Mouse (Mus musculus) cerebellum, postnatal 4 days (tissue): Measurements from ENCODE around the gene Mmp10.

Source experiments
- DNase-seq, 2 experiments: peaks; one replicate each; pipeline ENCODE4 v3.0.0; 2022; ENCODE audit warnings: low spot score in 2 of 2, mixed read lengths in 1 of 2

Gene Mmp10

DNA sequence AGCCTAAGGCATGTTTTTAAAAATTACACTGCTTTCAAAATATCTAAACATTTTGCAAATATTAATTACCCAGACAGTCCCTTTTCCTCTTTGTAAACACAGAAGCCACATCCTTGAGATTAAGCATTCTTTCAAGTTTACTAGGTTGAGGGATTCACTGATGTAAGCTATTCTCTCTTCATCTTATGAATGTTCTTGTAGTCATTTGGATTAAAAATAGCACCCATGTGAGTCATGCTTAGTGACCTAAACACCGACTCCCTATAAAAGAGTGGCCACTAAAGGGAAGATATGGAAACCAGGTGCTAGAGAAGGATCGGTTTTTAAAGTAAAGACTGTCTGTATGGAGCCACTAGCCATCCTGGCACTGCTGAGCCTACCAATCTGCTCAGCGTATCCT is at the start of gene Mmp10:
TSS of gene Mmp10 (plus strand) at position 302 of the 400 bp plus-strand sequence.
- no peak for DNase-seq

DNA sequence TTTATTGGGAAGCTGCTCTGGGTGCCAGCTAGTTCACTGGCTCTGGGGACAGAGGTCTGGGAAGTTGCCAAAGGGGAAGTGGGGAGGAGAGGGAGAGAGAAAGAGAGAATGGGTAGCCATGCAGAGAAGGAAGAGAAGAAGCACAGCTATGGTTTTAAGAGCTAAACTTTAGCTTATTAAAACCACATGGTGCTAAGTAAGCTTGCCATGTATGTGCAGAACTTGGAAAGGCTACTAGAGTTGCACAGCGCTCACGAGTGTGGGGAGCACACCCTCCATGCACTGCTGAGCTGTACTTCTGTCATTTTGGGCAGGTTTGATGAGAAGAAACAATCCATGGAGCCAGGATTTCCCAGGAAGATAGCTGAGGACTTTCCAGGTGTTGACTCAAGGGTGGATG is 48.9 kb upstream of the Mmp10 start:
- DNase-seq = no peak

DNA sequence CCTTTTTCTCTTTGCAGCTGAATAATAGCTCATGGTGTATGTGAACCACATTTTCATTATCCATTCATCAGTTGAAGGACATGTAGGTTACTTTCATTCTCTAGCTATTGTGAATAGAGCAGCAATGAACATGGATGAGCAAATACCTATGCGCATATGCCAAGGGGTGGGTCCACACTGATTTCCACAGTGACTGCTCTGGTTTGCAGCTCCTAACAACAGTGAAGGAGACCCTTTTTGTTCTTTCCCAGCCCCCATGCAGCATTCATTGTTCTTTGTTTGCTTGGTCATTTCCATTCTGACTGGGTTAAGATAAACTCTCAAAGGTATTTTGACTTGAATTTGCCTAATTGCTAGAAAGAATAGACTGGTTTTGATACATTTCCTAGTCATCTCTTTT is 31.9 kb upstream of the Mmp10 start:
- no peak for DNase-seq

DNA sequence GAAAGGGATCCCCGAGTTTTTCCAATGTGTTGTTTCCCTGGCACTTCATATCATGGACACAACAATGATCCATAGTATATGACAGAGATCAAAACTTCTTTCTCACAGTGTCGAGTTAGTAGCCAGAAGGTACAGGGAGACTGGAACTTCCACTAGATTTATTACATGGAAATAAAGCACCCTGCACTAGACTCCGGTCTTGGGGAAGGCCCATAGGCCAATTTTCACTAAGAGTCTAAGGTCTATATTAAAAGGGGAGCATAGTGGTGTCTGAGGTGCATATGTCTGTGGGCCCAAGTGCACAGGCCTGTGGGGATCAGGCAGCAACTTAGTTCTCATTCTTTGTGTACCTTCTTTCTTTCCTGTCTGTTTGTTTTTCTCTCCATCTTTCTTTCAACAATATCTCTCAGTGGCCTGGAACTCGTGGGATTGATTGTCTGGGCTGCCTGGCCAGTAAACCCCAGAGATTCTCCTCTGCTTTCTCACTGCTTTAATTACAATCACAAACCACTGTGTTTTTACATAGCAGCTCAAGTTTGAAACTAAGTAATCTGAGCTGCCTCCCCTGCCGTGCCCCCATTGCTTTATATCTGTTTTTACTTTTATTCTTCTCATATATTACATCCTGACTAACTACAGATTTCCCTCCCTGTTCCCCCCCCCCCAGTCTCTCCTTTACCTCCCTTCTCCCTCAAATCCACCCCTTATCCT is 18.3 kb upstream of the Mmp10 start:
- no peak for DNase-seq

- DNase-seq = no peak
Observed at GRCm38 (mm10) chr9:7501138-7501537, 1.0 kb upstream of the Mmp10 start.

GRCm38 (mm10) chr9:7507321-7507876 is 5.2 kb downstream of the Mmp10 start:
- no peak for DNase-seq

DNA sequence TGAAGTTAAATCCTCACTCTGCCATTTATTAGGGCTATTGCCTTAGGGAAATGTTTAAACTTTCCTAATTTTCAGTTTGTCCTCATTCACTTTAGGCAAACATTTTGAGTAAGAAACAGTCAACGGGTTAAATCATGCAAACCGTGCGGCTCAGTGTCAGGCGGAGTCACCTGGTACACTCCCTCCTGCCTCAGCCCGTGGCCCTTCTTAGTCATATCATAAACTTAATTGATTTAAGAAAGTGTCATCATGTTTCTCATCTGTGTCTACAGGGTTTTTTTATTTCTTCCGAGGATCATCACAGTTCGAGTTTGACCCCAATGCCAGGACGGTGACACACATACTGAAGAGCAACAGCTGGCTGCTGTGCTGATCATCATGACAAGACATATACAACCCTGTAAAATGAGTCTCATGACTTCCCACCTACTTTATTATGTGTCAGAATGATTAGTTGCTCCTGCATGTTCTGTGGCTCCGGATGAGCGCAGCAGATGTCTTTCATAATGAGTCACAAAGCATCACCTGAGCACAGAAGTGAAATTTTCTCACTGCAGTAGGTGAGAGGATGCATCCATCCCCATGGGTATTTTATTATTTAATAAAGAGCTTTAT is 7.6 kb downstream of the Mmp10 start:
- no peak for DNase-seq

DNA sequence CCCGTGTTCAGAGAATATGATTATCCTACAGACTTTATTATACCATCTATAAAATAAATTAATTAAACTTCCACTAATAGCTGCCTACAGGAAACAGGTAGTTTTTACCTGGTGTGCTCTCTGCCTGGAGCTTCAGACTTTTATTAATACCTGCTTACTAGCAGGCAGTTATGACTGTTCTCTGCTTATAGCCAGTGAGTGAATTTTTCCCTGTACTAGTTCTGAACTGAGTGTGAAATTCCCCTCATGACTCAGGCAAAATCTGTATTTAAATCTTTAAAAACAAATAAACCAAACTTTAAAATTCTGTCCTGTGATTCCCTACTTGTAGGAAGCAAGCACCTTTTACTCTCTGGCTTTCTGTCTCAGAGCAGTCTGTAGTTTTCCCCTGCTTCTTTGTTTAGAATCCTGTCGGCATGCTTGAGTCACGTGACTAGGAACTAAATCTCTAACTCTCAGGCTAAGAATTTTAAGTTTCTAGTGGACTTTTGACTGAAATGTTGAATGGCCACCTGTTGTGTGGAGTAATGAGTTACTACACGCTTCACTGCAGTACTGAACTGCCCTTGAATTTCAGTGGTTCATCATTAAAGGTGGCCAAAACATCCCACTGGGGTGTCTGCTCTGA is 15.9 kb downstream of the Mmp10 start:
- DNase-seq = no peak

GRCm38 (mm10) chr9:7526255-7526940 is 24.2 kb downstream of the Mmp10 start:
- DNase-seq = no peak

- no peak for DNase-seq
Observed at GRCm38 (mm10) chr9:7542763-7543162, 40.6 kb downstream of the Mmp10 start.

- no peak for DNase-seq
Observed at GRCm38 (mm10) chr9:7544923-7545457, 42.8 kb downstream of the Mmp10 start.

DNA sequence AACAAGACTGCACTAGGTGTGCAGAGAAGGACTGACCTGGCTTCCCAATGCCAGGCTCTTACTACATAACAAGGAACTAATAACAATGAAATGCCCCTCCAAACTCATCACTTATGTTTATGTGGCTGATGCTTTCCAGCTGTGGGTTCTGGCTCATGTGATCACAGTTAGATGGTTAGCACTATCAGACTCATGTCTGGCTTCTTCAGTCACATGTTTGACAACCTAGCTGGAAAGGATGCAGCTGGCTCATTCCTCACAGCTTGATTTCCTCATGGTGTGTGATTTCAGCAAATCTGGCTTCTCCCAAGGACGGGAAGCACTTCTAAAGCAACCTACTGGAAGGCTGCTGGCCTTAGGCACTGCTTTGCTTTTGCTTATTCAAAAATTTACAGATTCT is 43.3 kb downstream of the Mmp10 start:
- no peak for DNase-seq

- no peak for DNase-seq
Observed at GRCm38 (mm10) chr9:7545920-7546319, 43.8 kb downstream of the Mmp10 start.

DNA sequence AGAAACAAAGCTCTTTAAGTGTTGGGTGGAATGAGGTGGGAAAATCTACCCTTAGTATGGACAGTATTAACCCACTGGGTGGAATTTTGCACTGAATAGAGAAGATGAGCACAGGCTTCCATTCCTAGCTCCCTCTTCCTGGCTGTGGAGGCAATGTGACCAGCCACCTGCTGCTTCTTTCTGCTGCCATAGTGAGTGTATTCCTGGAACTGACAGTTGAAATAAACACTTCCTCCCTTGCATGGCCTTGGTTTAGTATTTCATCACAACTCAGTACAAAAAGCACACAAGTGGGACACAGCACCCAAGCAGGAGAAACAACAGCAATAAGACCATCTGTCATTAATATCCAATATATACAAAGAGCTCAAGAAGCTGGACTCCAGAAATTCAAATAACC is 49.8 kb downstream of the Mmp10 start:
- no peak for DNase-seq

DNA sequence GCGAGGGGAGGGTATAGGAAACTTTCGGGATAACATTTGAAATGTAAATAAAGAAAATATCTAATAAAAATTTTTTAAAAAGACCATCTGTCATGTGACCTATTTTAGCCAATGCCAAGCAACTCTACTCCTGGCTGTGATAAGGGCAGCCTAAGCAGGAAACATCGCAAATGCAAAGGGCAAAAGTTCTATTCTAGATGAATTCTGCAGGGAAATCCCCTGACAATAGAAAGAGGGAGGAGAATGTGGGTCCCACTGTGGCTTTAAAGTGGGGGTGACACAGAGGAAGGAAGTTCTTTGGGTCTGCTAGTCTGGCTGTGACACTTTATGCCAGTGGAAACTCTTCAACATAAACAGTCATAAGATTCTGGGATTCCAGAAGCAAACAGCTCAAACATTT is 51.4 kb downstream of the Mmp10 start:
- DNase-seq = no peak

DNA sequence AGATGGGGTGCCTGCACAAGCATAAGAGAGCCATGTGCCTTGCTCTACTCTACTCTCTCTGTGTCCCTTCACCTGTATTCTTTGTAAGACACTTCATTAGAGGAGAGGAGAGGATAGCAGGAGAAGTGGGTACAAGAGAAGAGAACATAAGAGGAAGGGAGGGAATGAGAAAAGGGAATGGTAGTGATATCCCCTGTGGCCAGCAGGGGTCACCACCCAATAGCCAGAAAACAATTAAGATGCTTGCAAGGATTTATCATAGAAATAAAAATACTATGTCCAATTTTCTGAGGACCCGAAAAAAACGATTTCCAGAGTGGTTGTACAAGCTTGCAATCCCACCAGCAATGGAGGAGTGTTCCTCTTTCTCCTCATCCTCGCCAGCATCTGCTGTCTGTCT is 52.2 kb downstream of the Mmp10 start:
- no peak for DNase-seq

- DNase-seq = no peak
Observed at GRCm38 (mm10) chr9:7558221-7559017, 56.3 kb downstream of the Mmp10 start, which contains the start of gene Mmp8. Gene Mmp8 (plus strand): TSS chr9:7558456.
